Mouse (Mus musculus) B cell, adult 2 months (primary cell): Measurements from ENCODE around the gene Ikzf1.

Experiments used
- DNase-seq, 2 experiments: peaks; one replicate each; pipeline ENCODE4 v3.0.0; 2022

Gene Ikzf1

DNA sequence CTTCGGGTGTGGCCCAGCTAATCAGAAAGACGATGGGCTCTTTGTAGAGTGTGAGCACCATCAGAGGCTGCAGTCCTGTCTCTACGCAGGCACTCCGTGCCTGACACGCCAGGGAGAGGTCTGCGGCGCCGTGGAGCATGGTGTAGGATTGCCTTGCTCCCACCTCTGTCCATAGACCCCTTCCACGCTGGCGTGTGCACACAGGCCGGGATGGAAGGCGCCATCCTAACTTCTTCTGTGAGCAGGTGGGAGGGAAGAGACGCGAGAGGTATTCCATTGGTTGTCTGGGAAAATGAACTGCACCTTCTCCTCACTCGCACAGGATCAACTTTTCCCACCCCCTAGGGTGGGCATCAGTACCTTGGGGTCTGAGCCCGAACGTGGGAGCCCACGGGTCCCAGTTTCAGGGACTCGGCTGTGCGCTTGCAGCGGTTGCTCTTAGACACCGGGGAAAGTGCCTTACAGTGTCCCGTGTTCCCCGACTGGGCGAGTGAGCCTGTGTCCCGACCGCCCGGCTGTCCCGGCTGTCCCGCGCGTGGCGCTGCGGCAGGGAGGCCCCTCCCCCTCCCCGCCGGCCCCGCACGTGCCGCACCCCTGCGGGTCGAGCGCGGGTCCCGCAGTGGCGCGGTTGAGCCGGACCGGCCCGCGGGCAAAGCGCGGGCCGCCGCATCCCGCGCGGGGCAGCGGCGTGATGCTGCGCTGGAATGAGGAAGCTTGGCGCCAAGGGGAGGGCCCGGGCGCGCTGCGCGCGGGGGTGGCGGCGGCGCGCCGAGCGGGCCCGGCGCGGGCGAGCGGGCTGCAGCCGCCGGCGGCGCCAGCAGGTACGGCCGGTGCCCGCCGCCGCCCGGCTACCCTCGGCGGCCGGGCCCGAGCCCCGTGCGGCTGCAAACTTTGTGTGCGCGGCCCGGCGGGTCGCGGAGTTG, at the start of gene Ikzf1:
TSS of gene Ikzf1 (plus strand) at position 74 of the 923 bp plus-strand sequence.
- peak; percentile 72 to 76 for DNase-seq

DNA sequence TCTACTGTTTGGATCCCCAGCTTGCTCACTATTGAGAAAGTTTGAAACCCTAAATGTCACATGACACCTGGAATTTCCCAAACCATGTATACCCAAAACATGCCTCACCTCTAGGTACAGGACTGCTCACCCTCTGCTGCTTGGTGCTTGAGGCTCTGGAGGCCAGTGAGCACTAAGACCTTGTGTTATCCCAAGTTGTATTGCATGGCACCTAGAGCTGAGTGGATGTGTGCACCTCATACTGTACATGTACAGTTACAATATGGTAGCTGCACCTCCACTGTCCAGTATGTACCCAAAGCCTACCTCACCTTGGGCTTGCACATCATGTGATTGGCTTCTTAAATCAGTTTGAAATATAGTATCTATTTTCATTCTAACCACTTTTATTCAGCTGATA, 40.5 kb upstream of the Ikzf1 start:
- no peak for DNase-seq

DNA sequence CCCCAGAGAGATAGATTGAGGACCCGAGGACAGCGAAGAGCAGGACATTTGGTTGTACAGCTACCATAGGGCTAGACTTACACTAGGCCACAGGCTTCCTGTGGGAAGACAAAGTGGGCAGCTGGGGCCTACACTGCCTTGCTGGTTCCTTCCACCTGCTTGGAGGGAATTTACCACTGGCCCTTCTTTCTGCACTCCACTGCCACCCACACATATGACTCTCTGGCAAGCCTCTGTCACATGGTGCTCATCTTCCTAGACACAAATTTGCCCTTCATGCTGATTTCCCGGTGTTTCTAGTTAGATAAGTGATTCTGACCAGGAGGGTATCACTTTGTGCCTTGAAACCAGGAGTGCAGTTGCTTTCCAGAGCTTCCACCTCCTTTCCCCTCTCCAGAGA, 28.4 kb upstream of the Ikzf1 start:
- DNase-seq, result no peak

DNA sequence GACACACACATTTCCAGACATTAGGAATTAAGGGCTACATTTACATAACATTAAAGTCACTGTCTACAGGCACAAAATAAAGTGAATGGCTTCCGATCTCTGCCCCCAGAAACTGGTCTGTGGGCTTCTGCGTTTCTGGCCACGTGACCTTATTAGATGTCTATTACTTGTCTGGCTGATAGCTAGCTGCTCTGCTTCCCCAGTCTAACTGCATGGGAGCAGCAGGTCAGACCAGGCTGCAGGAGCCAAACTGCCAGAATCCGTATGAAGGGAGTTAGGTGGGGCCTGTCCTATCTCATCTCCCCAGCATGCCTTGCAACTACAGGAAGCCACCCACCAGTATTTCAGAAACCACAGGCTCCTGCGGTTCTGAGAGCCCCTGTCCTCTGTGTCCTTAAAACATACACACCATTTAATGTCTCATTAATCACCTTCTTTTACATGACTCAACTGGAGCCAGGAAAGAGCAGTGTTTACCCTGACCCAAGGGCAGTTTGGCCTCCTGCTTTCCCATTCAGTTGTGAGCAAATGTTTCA, 27.7 kb upstream of the Ikzf1 start:
- peak; percentile 41 to 55 for DNase-seq

DNA sequence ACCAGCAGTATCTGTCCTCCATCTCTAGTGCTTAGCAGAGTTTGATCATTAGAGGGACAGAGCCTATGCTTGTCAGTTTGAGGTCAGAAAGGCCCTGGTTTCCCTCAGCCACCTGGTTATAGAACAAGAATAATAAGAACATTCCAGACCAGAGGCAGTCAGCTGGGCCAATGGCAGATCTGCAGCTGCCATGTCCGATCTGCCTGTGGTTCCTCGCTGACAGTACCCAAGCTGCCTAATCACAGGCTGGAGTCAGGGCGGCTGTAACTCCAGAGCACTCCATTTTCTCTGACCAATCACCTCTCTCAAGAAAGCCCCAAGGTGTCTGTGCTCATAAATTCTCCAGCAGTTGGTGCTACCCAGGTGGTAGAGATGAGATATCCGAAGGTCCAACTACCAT, 27.2 kb upstream of the Ikzf1 start:
- DNase-seq, result no peak

DNA sequence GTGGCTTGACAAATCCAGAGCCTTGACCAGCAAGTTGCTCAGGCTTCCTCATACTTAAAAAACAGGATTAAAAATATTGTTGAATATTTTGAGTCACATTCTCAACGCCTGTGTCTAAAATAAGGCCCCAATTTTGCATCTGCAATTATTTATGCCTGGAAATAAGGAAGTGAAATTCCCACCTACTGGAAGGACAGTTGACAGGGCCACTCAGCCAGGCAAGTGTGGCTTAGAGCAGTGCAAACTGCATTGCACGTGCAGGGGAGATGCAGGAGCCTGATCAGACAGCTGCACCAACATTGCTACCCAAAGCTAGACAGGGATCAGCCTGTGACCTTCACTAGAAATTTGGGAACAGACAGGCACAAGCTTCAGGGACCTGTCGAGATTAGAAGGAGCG, 26.0 kb upstream of the Ikzf1 start:
- no peak for DNase-seq

DNA sequence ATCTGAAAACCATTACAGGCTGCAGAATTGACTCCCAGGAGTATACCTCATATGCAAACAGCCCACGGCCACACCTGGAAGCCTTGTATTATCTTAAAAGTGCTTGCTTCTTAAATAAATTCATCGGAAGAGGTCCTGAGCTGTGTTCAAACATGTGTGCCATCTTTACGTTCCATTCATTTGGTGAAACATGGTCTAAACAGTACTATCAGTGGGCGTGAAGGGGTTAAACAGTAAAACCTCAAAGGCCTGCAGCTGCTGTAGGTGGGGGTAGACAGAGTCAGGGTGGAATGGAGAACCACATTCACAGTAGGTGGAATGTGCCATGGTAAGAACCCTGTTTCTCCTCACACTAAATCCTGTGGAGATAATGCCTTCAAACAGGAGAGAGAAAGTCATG, 24.2 kb upstream of the Ikzf1 start:
- no peak for DNase-seq

DNA sequence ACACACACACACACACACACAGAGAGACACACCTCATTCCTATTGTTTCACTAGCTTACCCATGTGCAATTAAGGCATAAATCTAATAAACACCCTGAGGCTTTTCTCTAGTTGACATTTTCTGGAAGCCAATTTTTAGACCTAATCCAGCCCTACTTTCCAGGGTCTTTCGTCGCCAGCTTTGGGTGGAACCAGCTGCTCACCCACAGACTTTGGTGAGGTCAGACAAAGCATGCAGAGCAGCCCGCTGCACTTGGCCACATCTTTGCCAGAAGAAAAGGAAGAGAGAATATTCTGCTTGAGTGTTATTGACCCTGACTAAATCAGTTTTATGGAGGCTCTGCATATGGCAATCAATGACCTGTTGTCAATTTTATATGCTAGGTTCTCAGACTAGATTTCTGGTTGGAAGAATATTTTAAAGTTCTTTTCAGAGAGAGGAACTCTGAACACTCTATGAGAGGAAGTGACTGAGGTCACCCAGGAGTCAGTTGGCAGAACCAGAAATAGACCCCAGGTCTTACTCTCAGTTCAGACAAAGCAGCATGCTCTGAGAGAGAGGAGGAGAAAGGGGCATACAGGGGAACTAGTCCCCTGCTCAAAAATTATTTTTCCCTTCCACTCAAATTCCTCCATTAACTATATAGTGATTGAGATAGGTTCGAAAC, 17.4 kb upstream of the Ikzf1 start:
- peak; percentile 41 to 48 for DNase-seq

DNA sequence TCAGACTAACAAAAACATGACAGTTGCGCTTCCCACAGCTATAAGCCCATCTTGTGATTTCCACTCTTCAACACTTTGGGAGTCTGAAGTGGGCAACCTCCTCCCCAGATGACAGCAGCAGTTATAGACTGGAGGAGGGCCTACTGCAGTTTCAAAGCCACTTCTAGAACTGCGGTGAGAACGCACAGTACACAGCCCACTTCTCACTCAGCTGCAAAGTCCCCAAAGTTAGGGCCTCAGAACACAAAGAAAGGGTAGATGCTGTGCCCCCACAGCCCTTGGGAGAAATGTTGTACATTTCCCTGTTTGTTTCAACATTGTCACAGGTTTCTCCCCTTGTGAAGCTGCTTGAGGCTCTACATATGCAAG, 16.9 kb upstream of the Ikzf1 start:
- DNase-seq, result no peak

DNA sequence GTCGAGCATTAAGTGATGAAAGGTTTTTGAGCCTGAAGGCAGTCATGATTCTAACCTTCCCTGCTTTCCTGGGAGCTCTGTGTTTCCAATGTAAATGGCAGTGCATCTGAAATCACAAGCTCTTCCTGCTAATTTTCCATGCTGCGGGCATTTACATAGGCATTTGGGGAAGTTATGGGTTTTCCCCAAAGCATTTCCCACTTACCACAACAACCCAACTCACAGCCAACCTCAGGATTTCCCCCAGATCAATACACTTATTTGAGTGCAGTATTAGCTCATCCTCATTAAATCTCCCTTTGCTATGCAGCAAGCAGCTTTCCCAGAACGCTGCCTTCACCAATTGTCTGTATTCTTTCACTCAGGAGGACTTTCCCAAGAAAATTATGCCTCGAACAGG, 11.8 kb upstream of the Ikzf1 start:
- DNase-seq, result no peak

DNA sequence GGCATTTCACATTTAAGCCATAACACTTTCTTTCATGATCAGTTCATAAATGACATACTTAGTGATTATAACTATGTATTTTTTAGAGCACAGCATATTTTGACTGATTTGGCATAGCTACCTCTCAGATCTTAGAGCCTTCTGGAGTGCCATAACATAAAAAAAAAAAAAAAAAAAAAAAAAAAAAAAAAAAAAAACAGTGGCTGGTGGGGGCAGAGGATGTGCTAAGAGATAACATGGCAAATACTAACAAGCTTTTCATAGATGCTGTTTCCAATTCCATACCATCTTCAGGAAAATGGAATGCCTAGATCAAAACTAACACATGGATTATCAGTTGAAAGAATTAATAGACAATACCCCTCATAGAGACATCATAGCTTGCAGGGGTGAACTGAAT, 9.7 kb upstream of the Ikzf1 start:
- no peak for DNase-seq

DNA sequence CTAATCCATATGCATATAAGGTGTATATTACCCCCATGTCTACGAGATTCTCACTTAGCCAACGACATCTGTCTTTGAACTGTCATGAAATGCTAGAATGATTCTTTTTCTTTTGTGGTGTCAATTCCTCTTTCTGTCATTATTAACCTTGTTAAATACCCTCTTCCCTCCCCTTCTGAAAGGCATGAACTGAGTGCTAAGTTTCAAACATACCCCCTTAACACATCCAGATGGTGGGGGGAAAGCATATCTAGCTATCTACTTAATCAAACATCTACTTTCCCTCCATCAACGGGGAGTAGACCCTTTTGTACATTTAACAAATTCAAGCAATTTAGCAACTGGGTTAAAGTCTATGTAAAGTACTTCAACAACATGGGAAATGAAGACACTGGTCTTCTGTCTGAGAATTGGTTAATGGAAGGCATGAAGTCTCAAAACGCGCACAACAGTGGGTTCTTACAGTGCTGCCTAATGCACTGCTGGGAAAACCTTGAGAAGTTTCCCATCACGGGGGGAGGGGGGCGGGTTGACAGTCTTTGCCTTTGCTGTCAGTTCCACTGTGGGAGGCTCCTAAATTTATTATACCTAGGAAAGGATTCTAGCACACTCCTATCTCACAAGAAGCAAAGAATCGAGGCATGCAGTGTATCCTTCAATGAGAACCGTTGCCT, 8.6 kb upstream of the Ikzf1 start:
- DNase-seq, result no peak

DNA sequence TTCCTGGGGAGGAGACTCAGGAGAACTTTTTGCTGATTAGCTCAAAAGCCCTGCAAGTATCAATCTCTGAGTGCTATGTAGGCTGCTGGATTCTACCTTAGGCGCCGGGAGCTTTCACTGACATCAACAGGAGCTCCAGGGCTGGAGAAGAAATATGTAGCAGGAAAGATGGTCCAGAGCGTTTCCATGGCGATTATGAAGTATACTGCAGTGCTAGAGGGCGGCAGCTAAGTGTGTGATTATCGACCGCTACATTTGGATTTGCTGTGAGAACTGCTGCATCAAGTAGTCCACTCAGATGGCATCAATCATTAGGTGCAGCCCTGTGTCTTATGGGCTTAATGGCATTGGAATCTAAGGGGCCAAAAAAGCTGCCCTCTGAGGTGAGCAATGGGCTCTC, 7.6 kb upstream of the Ikzf1 start:
- DNase-seq, result no peak

DNA sequence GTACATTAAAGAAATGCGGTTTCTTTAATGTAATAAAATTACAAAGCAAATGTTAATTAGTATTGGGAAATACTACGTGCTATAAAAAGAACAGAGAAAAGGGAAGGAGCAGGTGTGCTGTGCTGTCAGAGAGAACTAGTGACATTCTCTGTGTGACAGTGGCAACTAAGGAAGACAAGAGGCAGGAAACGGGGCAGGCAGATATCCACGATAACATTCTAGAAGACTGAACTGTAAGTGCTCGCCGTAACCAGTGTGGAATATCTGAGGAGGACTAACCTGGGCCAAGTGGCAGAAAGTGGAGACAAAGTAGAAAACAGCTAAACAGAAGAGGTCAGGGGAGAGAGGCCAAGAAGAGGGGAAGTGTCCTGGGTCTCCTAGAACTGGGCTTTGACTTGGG, 5.8 kb upstream of the Ikzf1 start:
- DNase-seq, result no peak

DNA sequence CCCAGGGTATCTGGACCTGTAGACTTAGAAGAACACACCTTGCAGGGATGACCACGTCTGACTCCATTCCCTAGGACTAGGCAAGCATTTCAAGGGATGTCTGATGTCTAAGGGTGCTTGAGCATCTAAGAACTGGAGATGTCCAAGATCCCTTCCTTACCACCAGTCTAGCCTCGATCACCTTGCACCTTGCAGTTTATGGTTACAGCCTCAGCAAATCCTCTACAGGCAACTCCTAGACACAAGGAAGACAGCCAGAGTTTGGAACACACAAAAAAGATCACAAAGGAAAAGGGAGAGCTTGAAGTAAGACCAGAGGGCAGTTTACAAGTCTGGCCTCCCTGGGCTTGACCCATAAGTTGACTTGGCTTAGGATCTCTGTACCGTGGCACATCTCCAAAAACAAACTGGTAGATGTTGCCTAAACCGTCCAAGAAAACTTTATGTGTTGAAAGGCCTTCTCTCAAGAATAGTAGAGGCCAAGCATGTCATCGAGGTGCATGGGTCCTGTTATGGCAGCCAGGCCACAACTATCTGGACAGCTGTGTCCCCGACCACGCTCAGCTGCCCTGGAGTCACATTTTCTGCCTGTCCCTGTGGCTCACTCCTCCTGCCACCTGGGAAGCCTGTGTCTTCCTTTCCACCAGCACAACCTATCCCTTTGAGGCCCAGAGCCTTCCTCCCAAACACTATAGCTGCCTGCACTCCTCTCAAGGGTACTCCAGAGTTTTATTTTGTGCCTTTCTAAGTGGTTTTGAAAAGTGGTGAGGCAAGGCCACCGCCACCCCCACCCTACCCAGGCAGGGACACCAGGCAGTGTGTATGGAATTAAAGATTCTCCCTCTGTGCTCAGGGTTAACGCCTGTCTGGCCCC, 510 bp upstream of the Ikzf1 start:
- DNase-seq, result peak in 1 of 2 experiments; percentile 29

DNA sequence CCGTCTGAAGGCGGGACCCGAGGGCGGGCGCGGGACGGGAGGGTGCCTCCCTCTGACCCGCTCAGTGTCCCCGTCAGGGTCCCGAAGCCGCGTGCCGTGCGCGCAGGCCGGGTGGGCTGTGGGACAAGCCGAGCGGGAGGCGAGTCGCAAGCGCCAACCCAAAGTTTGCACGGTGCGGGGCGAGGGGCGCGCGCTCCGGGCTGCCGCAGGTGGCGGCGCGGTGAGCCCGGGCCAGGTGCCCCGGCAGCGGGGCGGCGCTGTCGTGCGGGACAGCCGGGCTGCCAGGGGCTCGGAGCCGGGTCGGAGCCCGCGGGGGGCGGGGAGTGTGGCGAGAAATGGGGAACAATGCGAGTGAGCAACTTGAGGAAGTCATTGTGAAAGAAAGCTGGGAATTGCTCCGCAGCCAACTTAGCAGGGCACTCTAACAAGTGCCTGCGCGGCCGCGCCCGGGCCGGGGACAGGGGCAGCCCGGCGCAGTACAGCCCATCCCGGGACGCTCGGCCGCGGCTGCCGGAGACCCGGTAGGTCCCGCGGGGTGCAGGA, 1.1 kb downstream of the Ikzf1 start:
- DNase-seq, result peak; percentile 92 to 93

DNA sequence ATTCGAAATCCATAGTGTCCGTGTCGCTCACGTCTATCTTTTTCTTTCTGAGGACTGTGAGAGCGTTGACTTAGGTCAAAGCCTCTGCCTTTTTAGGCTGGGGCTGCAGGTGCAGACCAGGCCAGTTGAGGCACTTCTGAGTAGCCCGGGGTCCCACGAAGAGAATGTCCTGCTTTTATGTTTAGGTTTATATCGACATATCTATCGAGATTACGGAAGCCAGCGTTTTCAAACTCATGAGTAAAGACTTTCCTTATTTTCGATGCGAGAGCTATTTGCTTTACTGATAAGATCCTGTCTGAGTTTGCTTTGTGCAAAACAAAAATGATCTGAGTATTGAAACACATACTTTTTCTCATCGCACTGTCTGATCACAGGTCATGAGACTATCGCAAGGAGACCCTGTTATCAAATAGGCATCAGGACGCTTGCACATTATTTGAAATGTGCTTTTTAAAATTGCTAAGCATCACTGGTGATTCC, 1.8 kb downstream of the Ikzf1 start:
- DNase-seq, result peak; percentile 53 to 58

DNA sequence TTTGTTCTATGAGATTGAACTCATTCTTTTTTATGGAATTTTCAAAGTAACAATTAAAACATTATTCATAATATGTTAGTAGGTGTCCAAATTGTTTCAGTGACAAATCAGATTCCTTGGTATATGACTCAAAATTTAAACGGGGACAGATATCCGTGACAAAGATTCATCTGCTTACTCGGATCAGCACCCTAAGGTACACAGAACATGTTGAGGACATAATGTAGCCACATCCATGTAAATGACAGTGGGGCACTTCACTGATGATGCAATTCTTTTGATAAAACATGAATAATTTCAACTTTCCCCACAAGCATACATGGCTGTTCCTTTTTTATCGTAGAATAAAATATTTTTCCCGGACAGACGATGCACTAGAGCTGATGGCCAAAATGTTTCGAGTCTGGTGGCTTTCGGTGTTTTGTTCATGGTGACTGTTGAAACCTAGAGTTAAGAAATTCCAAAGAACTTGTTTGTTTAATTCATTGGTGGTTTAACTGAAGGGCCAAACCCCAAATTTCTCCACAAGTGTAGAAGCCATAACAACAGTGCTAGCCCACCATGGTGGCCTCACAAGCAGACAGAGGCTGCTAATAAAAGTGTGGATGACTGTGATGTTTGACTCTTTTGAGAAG, 2.9 kb downstream of the Ikzf1 start:
- DNase-seq, result no peak

DNA sequence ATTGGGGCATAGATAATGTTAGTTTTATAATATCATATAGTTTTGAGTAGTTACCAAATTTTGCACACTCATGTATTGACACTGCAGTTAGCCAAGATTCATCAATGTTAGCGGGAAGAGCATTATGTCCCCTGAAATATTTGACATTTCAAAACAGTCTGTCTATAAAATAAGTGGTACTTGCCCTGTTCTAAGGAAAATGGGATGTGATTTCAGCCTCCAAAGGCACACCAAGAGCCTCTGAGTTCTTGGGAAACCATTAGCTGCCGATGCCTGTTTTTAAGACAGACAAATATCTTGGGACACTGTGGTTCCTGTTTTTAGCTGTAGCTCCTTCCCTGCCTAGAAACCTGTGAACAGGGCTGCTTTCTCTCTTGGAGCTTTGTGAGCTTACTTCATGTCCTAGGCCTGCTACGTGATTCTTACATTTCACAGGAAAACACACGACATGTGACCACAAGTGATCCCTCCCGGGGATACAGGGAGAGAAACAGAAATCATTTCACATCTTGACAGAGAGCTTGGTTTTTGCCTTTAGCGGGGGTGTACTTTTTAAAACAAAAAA, 4.0 kb downstream of the Ikzf1 start:
- DNase-seq, result peak; percentile 40 to 42

DNA sequence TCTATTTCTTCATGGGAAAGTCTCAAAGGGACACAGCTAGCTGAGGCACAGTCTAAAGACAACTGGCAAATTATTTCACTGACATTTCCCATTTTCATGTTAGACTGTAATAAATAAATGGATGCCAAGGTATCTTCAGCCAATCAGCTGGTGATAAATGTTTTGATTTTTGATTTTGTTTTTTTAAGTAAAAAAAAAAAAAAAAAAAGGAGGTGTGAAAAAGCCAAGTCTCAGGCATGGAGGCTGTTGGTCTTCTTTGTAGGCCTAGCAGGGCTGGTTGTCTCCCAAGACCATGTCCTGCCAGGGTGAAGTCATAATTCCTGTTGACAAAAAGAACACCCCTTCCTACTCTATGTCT, 4.9 kb downstream of the Ikzf1 start:
- DNase-seq, result no peak
